10 mouse cellular contexts compared by ENCODE assay signal in the genomic region with DNA sequence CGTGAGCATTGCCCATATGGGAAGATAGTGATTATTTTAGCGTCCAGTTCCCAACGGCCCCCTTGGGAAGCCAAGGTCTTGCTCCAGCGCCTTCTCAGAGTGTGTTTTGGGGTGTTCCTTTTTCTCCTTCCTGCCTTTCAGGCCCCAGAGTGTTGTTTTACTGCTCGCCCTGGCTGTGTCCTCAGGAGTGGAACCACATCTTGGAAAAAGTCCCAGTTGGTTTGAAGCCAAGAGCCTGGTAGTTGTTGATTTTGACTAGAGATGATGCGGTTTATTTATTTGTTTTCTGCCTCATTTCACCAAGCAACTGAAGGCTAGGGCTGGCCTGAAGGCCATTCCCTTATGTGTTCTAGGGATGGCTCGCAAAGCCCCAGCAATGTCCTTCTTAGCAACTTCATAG. TPM values are rescaled to one million over a fixed set of nuclear protein-coding genes. Genes with fewer than 3 reads are reported as not detected.
A peak's percentile ranks its signal among the peaks of the same experiment; 100 is the strongest.
DNase-seq lines count a peak whose midpoint lies in the region; ATAC-seq and TF ChIP-seq lines count a peak whose summit lies in the region.
"Had no signal": no experiment of that assay in that cellular context is flagged by ENCODE, and none has a peak within 500 bp of the region (broad histone marks: within the 10 kb centered on the region; RNA-seq: fewer than 3 reads in every experiment).

No protein-coding gene starts in this region.

- DNase-seq in kidney, adult 11 months = peak; percentile 59
- DNase-seq in adipocyte (ENCODE audit: low spot score) = peak; percentile 94
- peak; percentile 62 for DNase-seq in cerebellum, adult 11-12 months
- DNase-seq in kidney, postnatal 14 days = peak; percentile 82
- no peak for DNase-seq in thymus, postnatal 10 days (ENCODE audit: low spot score in 2 of 2)
- no peak for DNase-seq in thymus, adult 2 months

- no peak overlapping the region for H3K9ac ChIP-seq in kidney, embryonic 16.5 days (replicated peaks; ENCODE audit: low read length)
- H3K9ac ChIP-seq in liver, embryonic 12.5 days = no peak overlapping the region
- H3K9ac ChIP-seq: forebrain, embryonic 15.5 days had no signal

- no peak for TF ChIP-seq POLR2A in thymus, adult 2 months (IDR thresholded peaks at IDR 0.05; ENCODE audit: control insufficient read depth, extremely low read depth, insufficient read depth, low read length, poor library complexity)

- H3K4me1 ChIP-seq in kidney, embryonic 16.5 days (ENCODE audit: insufficient read depth, low read length) = peaks cover 39% of the 10 kb centered on the region
- H3K4me1 ChIP-seq in thymus, adult 2 months (replicated peaks; ENCODE audit: control insufficient read depth, insufficient read depth, low read length) = no peaks in the 10 kb centered on the region
- peaks cover 6% of the 10 kb centered on the region; the same call in 1 of the 2 replicates for H3K4me1 ChIP-seq in liver, embryonic 12.5 days

- no peaks in the 10 kb centered on the region for H3K9me3 ChIP-seq in kidney, embryonic 16.5 days (ENCODE audit: low read length)
- no peaks in the 10 kb centered on the region for H3K9me3 ChIP-seq in liver, embryonic 12.5 days (replicated peaks)
- H3K9me3 ChIP-seq: forebrain, embryonic 15.5 days; G1E had no signal

- no peak for TF ChIP-seq CTCF in thymus, adult 2 months (IDR thresholded peaks at IDR 0.05; ENCODE audit: borderline replicate concordance, control insufficient read depth, extremely low read depth, insufficient read depth, low read length, poor library complexity)

- WGBS in kidney, embryonic 16.5 days = 54% methylated on average over 7 of the region's 7 CpGs
- WGBS in thymus, adult 2 months = 79% methylated on average over 7 of the region's 7 CpGs
- WGBS in liver, embryonic 12.5 days (ENCODE audit: insufficient replicate concordance) = 62% methylated on average over 7 of the region's 7 CpGs

- H3K4me2 ChIP-seq in kidney, embryonic 16.5 days (replicated peaks; ENCODE audit: low read depth, low read length) = no peak overlapping the region
- H3K4me2 ChIP-seq in liver, embryonic 12.5 days = no peak overlapping the region
- H3K4me2 ChIP-seq: forebrain, embryonic 15.5 days had no signal

- H3K4me3 ChIP-seq in kidney, embryonic 16.5 days (ENCODE audit: low read length) = no peak overlapping the region
- H3K4me3 ChIP-seq in thymus, adult 2 months (ENCODE audit: control insufficient read depth, insufficient read depth, low read length) = no peak overlapping the region
- H3K4me3 ChIP-seq in liver, embryonic 12.5 days = no peak overlapping the region
- H3K4me3 ChIP-seq: forebrain, embryonic 15.5 days had no signal

- ATAC-seq in kidney, embryonic 16.5 days (ENCODE audit: low FRiP score, low TSS enrichment) = no peak
- no peak for ATAC-seq in liver, embryonic 12.5 days
- ATAC-seq: forebrain, embryonic 15.5 days had no signal

- no peak overlapping the region for H3K27ac ChIP-seq in kidney, embryonic 16.5 days (ENCODE audit: low read length)
- H3K27ac ChIP-seq in thymus, adult 2 months (ENCODE audit: control insufficient read depth, insufficient read depth, low read length) = no peak overlapping the region
- H3K27ac ChIP-seq in liver, embryonic 12.5 days = no peak overlapping the region
- H3K27ac ChIP-seq: forebrain, embryonic 15.5 days had no signal

- peaks cover 27% of the 10 kb centered on the region; the same call in 1 of the 2 replicates for H3K27me3 ChIP-seq in kidney, embryonic 16.5 days (ENCODE audit: insufficient read depth, low read length)
- H3K27me3 ChIP-seq in thymus, adult 2 months (ENCODE audit: control insufficient read depth, insufficient read depth, low read length) = peaks cover 7% of the 10 kb centered on the region; the same call in 1 of the 2 replicates
- peaks cover 58% of the 10 kb centered on the region for H3K27me3 ChIP-seq in liver, embryonic 12.5 days (replicated peaks)

- no peaks in the 10 kb centered on the region for H3K36me3 ChIP-seq in kidney, embryonic 16.5 days (ENCODE audit: insufficient read depth, low read length)
- no peaks in the 10 kb centered on the region for H3K36me3 ChIP-seq in thymus, adult 2 months (ENCODE audit: control insufficient read depth, insufficient read depth, low read length)
- no peaks in the 10 kb centered on the region for H3K36me3 ChIP-seq in liver, embryonic 12.5 days
- H3K36me3 ChIP-seq: forebrain, embryonic 15.5 days; G1E had no signal

RNA-seq across cellular contexts. Expression of a gene that starts 2.9 kb away (rescaled TPM):
- 41.6 and 53.6 TPM in 2 replicates for polyA plus RNA-seq in kidney, embryonic 16.5 days (2015; fragmentation: Nextera tagmentation; extraction: Ambion mirVana)
- 6.8 and 31.6 TPM in 2 replicates for polyA plus RNA-seq in thymus, adult 2 months (2012; rRNA removed)
- 6.9 and 7.4 TPM in 2 replicates for polyA plus RNA-seq in liver, embryonic 12.5 days (2016; fragmentation: Nextera tagmentation; extraction: Ambion mirVana)

RNA-seq across cellular contexts. Expression of a gene that starts 17.8 kb away (rescaled TPM):
- polyA plus RNA-seq in kidney, embryonic 16.5 days (2015; fragmentation: Nextera tagmentation; extraction: Ambion mirVana) = 61.4 and 61.5 TPM in 2 replicates
- polyA plus RNA-seq in thymus, adult 2 months (2012; rRNA removed) = 11.0 and 12.1 TPM in 2 replicates
- polyA plus RNA-seq in liver, embryonic 12.5 days (2016; fragmentation: Nextera tagmentation; extraction: Ambion mirVana) = 11.4 and 14.3 TPM in 2 replicates

RNA-seq across cellular contexts. Expression of a gene that starts 39.5 kb away (rescaled TPM):
- polyA plus RNA-seq in kidney, embryonic 16.5 days (2015; fragmentation: Nextera tagmentation; extraction: Ambion mirVana) = 168 and 184 TPM in 2 replicates
- 112 and 132 TPM in 2 replicates for polyA plus RNA-seq in thymus, adult 2 months (2012; rRNA removed)
- 66.3 and 67.4 TPM in 2 replicates for polyA plus RNA-seq in liver, embryonic 12.5 days (2016; fragmentation: Nextera tagmentation; extraction: Ambion mirVana)

Comparison
In these comparisons a context has a peak if more than half of its experiments do, and no peak if none do; other contexts are left out.
1. DNase-seq: peak in kidney, adult 11 months (single experiment), adipocyte (single experiment), cerebellum, adult 11-12 months (single experiment) and kidney, postnatal 14 days (single experiment); none in thymus, postnatal 10 days (0 of 2) and thymus, adult 2 months (single experiment).